Mouse (Mus musculus) olfactory bulb, adult 2 months (tissue): ENCODE results near the gene Zmat5.

Experiments used
- CTCF ChIP-seq: fragments of 200-500 bp; IDR thresholded peaks from 2 replicates; pipeline ENCODE4 v1.5.1; 2012; ENCODE audit warnings: low read depth, mild to moderate bottlenecking, low read length, moderate library complexity; ENCODE audit not compliant: insufficient read depth
- POLR2A ChIP-seq: fragments of 200-500 bp; IDR thresholded peaks from 2 replicates; pipeline ENCODE4 v1.6.1; 2012; ENCODE audit warnings: mild to moderate bottlenecking, low read depth, low read length, moderate library complexity; ENCODE audit not compliant: insufficient read depth

DNA sequence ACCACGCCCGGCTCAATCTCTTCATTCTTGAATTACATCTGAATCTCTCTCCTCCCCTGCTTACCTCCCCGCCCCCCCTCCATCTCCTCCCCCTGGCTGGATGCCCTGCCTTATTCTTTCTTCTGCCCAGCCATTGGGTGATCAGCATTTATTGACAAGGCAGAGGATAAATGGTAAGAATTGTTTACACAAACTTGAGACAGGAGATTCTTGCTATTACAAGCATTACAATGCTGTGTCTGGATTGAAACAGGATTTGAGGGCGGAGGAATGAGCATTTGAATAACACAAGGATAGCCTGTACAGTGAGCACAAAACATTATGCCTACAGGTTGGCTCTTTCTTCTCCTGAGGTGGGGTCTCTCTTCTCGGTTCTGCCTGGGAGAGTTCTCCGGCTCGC is 14.1 kb upstream of the Zmat5 start:
- TF ChIP-seq POLR2A (no peak), CTCF (no peak)
